Mouse (Mus musculus) limb, embryonic 11.5 days (tissue): ENCODE measurements around the gene Hist1h4m. TPM values are rescaled to one million over a fixed set of nuclear protein-coding genes. Genes with fewer than 3 reads are reported as not detected.
A peak's percentile ranks its signal among the peaks of the same experiment; 100 is the strongest.

Experiments used
- ATAC-seq: fragments of 200-750 bp; cut with Nextera tagmentation; 2 replicates; pipeline ENCODE4 v1.8.0; 2017; ENCODE audit warnings: low read depth; ENCODE audit not compliant: insufficient number of reproducible peaks, low FRiP score, low TSS enrichment
- DNase-seq: peaks from one replicate; pipeline ENCODE4 v3.0.0-alpha.2; 2015; ENCODE audit warnings: low spot score
- H3K27ac ChIP-seq: fragments of 300-500 bp; sonication (generic); replicated peaks from 2 replicates; pipeline ENCODE4 v1.5.1; 2014; ENCODE audit warnings: low read depth, mild to moderate bottlenecking, low read length
- H3K27me3 ChIP-seq: fragments of 300-500 bp; sonication (generic); 2 replicates; pipeline ENCODE4 v1.6.1; 2014; ENCODE audit warnings: mild to moderate bottlenecking, low read length, mixed read lengths; ENCODE audit not compliant: control insufficient read depth, insufficient read depth
- H3K36me3 ChIP-seq: fragments of 300-500 bp; sonication (generic); 2 replicates; pipeline ENCODE4 v1.6.1; 2014; ENCODE audit warnings: mild to moderate bottlenecking, low read length, moderate library complexity, mixed read lengths; ENCODE audit not compliant: control insufficient read depth, insufficient read depth
- H3K4me1 ChIP-seq: fragments of 300-500 bp; sonication (generic); 2 replicates; pipeline ENCODE4 v1.6.1; 2014; ENCODE audit warnings: low read length, mixed read lengths; ENCODE audit not compliant: control insufficient read depth, insufficient read depth
- H3K4me2 ChIP-seq: fragments of 300-500 bp; sonication (generic); 2 replicates; pipeline ENCODE4 v1.6.1; 2014; ENCODE audit warnings: low read depth, mild to moderate bottlenecking, moderate library complexity; ENCODE audit not compliant: severe bottlenecking
- H3K4me3 ChIP-seq: fragments of 300-500 bp; sonication (generic); 2 replicates; pipeline ENCODE4 v1.5.1; 2014; ENCODE audit warnings: low read depth, low read length
- H3K9ac ChIP-seq: fragments of 300-500 bp; sonication (generic); 2 replicates; pipeline ENCODE4 v1.6.1; 2014; ENCODE audit warnings: mild to moderate bottlenecking, low read length
- H3K9me3 ChIP-seq: fragments of 300-500 bp; sonication (generic); 2 replicates; pipeline ENCODE4 v1.6.1; 2016; ENCODE audit warnings: low read length; ENCODE audit not compliant: control insufficient read depth
- WGBS: fragments of 180-500 bp; shearing (Covaris S2); extraction: QIAGEN DNeasy Blood & Tissue Kit; methylation state at CpG from one replicate; pipeline ENCODE4 v1.1.7; 2014; 5-methylcytosine and 5-hydroxymethylcytosine counted together
- microRNA-seq: library from miRNA; unstranded; fragments of <30 nt; microRNA quantifications from one replicate; pipeline ENCODE4, GENCODE M21; 2016
- polyA plus RNA-seq: library from polyadenylated mRNA; unstranded; fragments of >200 nt; fragmentation: Nextera tagmentation; extraction: Ambion mirVana; gene quantifications from 2 replicates; pipeline ENCODE4 v1.2.1, GENCODE M21; 2014

Gene Hist1h4m
- polyA plus RNA-seq, 1 experiment from 2014 or later: not detected

- peak; percentile 92 for DNase-seq
- no peak overlapping the region for H3K27ac ChIP-seq
- no peak for ATAC-seq
- no peak overlapping the region for H3K9ac ChIP-seq
- 1% methylated on average over 11 of the region's 11 CpGs for WGBS
- H3K4me2 ChIP-seq: peak overlapping the region; percentile 26; the same call in 1 of the 2 replicates
- H3K4me1 ChIP-seq: no peaks in the 10 kb centered on the region
- no peaks in the 10 kb centered on the region for H3K27me3 ChIP-seq
- H3K36me3 ChIP-seq: no peaks in the 10 kb centered on the region
- no peaks in the 10 kb centered on the region for H3K9me3 ChIP-seq
- peak overlapping the region; percentile 32 for H3K4me3 ChIP-seq
Measured at GRCm38 (mm10) chr13:21855146-21855545, 43.6 kb downstream of the Hist1h4m start.

GRCm38 (mm10) chr13:21855698-21856162, 44.2 kb downstream of the Hist1h4m start:
- peak overlapping the region; percentile 26 for H3K4me2 ChIP-seq
- H3K36me3 ChIP-seq: no peaks in the 10 kb centered on the region
- no peaks in the 10 kb centered on the region for H3K4me1 ChIP-seq
- no peak overlapping the region for H3K9ac ChIP-seq
- H3K9me3 ChIP-seq: no peaks in the 10 kb centered on the region
- no peak for ATAC-seq
- H3K4me3 ChIP-seq: peak overlapping the region; percentile 32
- DNase-seq: peak; percentile 74
- H3K27me3 ChIP-seq: no peaks in the 10 kb centered on the region
- no peak overlapping the region for H3K27ac ChIP-seq
- under 1% methylated on average over 15 of the region's 15 CpGs for WGBS

GRCm38 (mm10) chr13:21861608-21862007, 50.1 kb downstream of the Hist1h4m start:
- Histone ChIP-seq H3K4me2 (no peak overlapping the region), H3K9ac (no peak overlapping the region), H3K4me1 (no peaks in the 10 kb centered on the region), H3K27me3 (no peaks in the 10 kb centered on the region), H3K27ac (no peak overlapping the region), H3K9me3 (no peaks in the 10 kb centered on the region), H3K4me3 (no peak overlapping the region), H3K36me3 (no peaks in the 10 kb centered on the region)
- 13% methylated on average over 5 of the region's 5 CpGs for WGBS
- DNase-seq (no peak), ATAC-seq (no peak)

Small RNA genes lying within 50 kb of the gene (microRNA-seq; reads per million reads assigned to microRNA genes)
- gene Gm19658: not detected
- gene Gm44346: not detected
- not detected for gene Gm44466

Other genes starting within 250 kb of the Hist1h4m start
- gene Olfr1364, start 230.0 kb upstream of the Hist1h4m start, polyA plus RNA-seq: not detected in 2 replicates
- not detected in 2 replicates for gene Olfr1362, start 197.7 kb upstream of the Hist1h4m start, polyA plus RNA-seq
- gene Olfr11, start 169.2 kb upstream of the Hist1h4m start, polyA plus RNA-seq: not detected in 2 replicates
- gene Olfr1361, start 148.4 kb upstream of the Hist1h4m start, polyA plus RNA-seq: not detected in 2 replicates
- gene Olfr1360, start 134.3 kb upstream of the Hist1h4m start, polyA plus RNA-seq: not detected in 2 replicates
- gene Olfr1359, start 113.6 kb upstream of the Hist1h4m start, polyA plus RNA-seq: not detected in 2 replicates
- gene Hist1h2bl, start 95.6 kb upstream of the Hist1h4m start, polyA plus RNA-seq: 2.2 and 2.9 TPM in 2 replicates
- gene Hist1h2ai, start 95.3 kb upstream of the Hist1h4m start, polyA plus RNA-seq: 16.9 and 20.4 TPM in 2 replicates
- gene Hist1h3h, start 94.1 kb upstream of the Hist1h4m start, polyA plus RNA-seq: 13.2 and 15.5 TPM in 2 replicates
- 7.6 and 9.2 TPM in 2 replicates for gene Hist1h2bm, start 89.7 kb upstream of the Hist1h4m start, polyA plus RNA-seq
- gene Hist1h4j, start 76.7 kb upstream of the Hist1h4m start, polyA plus RNA-seq: 1.1 and 1.7 TPM in 2 replicates
- 3.4 and 7.1 TPM in 2 replicates for gene Hist1h4k, start 61.2 kb upstream of the Hist1h4m start, polyA plus RNA-seq
- 6.1 and 9.4 TPM in 2 replicates for gene Hist1h2ak, start 57.9 kb upstream of the Hist1h4m start, polyA plus RNA-seq
- 1.8 and 2.6 TPM in 2 replicates for gene Hist1h2bn, start 57.6 kb upstream of the Hist1h4m start, polyA plus RNA-seq
- 20.0 and 21.2 TPM in 2 replicates for gene Hist1h1b, start 31.1 kb upstream of the Hist1h4m start, polyA plus RNA-seq
- 294 and 298 TPM in 2 replicates for gene Hist1h3i, start 28.4 kb upstream of the Hist1h4m start, polyA plus RNA-seq
- gene Hist1h2an, start 24.5 kb upstream of the Hist1h4m start, polyA plus RNA-seq: 7.5 and 10.7 TPM in 2 replicates
- 1.7 and 4.9 TPM in 2 replicates for gene Hist1h2bp, start 24.3 kb upstream of the Hist1h4m start, polyA plus RNA-seq
- gene Hist1h2bq, start 1.5 kb upstream of the Hist1h4m start, polyA plus RNA-seq: 21.3 and 25.2 TPM in 2 replicates
- gene Hist1h2ao, start 1.3 kb upstream of the Hist1h4m start, polyA plus RNA-seq: 2.5 and 3.6 TPM in 2 replicates
- 11.8 and 15.0 TPM in 2 replicates for gene Hist1h4n, start 20.4 kb downstream of the Hist1h4m start, polyA plus RNA-seq
- 6,460 and 6,662 TPM in 2 replicates for gene Hist1h2ap, start 21.8 kb downstream of the Hist1h4m start, polyA plus RNA-seq
- 21.5 and 24.2 TPM in 2 replicates for gene Hist1h2br, start 22.0 kb downstream of the Hist1h4m start, polyA plus RNA-seq
- gene Zfp184, start 133.3 kb downstream of the Hist1h4m start, polyA plus RNA-seq: 26.9 and 28.8 TPM in 2 replicates
- 0.31 and 0.38 TPM in 2 replicates for gene Pom121l2, start 169.4 kb downstream of the Hist1h4m start, polyA plus RNA-seq
- gene Prss16, start 198.0 kb downstream of the Hist1h4m start, polyA plus RNA-seq: 0.20 and 0.21 TPM in 2 replicates
- 5.5 and 22.0 TPM in 2 replicates for gene Hist1h2ah, start 223.8 kb downstream of the Hist1h4m start, polyA plus RNA-seq
- gene Hist1h2bk, start 224.1 kb downstream of the Hist1h4m start, polyA plus RNA-seq: 13.8 and 14.0 TPM in 2 replicates
- gene Hist1h4i, start 229.6 kb downstream of the Hist1h4m start, polyA plus RNA-seq: 29.4 and 30.2 TPM in 2 replicates
- gene Hist1h2ag, start 231.2 kb downstream of the Hist1h4m start, polyA plus RNA-seq: 75.3 and 79.2 TPM in 2 replicates
- gene Hist1h2bj, start 231.5 kb downstream of the Hist1h4m start, polyA plus RNA-seq: 18.9 and 19.9 TPM in 2 replicates